In genomic region chr9:56418738-56419239, GRCm38 (mm10) we compare ENCODE assay signal across 8 mouse cellular contexts. TPM values are rescaled to one million over a fixed set of nuclear protein-coding genes. Genes with fewer than 3 reads are reported as not detected.
DNase-seq lines count a peak whose midpoint lies in the region; ATAC-seq lines count a peak whose summit lies in the region.

No protein-coding gene starts in this region.

- H3K4me1 ChIP-seq in heart, embryonic 14.5 days (ENCODE audit: control insufficient read depth in 2 of 2, insufficient read depth in 2 of 2, low read length in 2 of 2): peaks cover 3 to 43% of the 10 kb centered on the region in 2 experiments
- peaks cover 48% of the 10 kb centered on the region for H3K4me1 ChIP-seq in liver, embryonic 13.5 days (replicated peaks)

- WGBS in heart, embryonic 14.5 days: under 1% methylated on average over 11 of the region's 11 CpGs
- under 1% methylated on average over 11 of the region's 11 CpGs for WGBS in liver, embryonic 13.5 days (ENCODE audit: insufficient replicate concordance)

- H3K9me3 ChIP-seq in heart, embryonic 14.5 days (ENCODE audit: control insufficient read depth, low read length): no peaks in the 10 kb centered on the region
- no peaks in the 10 kb centered on the region for H3K9me3 ChIP-seq in liver, embryonic 13.5 days (replicated peaks)

- ATAC-seq in erythroblast, adult 5-6 weeks (replicated peaks; ENCODE audit: low FRiP score, poor library complexity, severe bottlenecking): peak; percentile 50
- ATAC-seq in heart, embryonic 14.5 days (ENCODE audit: insufficient number of reproducible peaks, insufficient read depth, low FRiP score, low read depth): no peak; the same call in 1 of the 2 replicates
- ATAC-seq in liver, embryonic 13.5 days (ENCODE audit: low read depth): no peak; the same call in 1 of the 2 replicates

- DNase-seq in B cell, adult 2 months: peak; percentile 92 to 95
- DNase-seq in adrenal gland, postnatal 4 days (ENCODE audit: low spot score in 2 of 2): peak; percentile 41 to 70
- peak; percentile 84 for DNase-seq in kidney, postnatal 14 days
- peak; percentile 56 for DNase-seq in liver, embryonic 13.5 days
- DNase-seq in natural killer cell, adult 2 months (ENCODE audit: low spot score in 2 of 2): peak; percentile 97 to 98
- peak; percentile 91 for DNase-seq in telencephalon, adult 2 months (ENCODE audit: low read depth, low spot score)

- peak overlapping the region; percentile 72 to 97 for H3K4me3 ChIP-seq in heart, embryonic 14.5 days (ENCODE audit: control insufficient read depth in 1 of 2, insufficient read depth in 1 of 2, low read depth in 1 of 2, low read length in 2 of 2)
- H3K4me3 ChIP-seq in liver, embryonic 13.5 days (replicated peaks): peak overlapping the region; percentile 84

- no peaks in the 10 kb centered on the region for H3K36me3 ChIP-seq in heart, embryonic 14.5 days (ENCODE audit: control insufficient read depth, insufficient read depth, low read length)
- H3K36me3 ChIP-seq in liver, embryonic 13.5 days: no peaks in the 10 kb centered on the region

- H3K4me2 ChIP-seq in heart, embryonic 14.5 days (ENCODE audit: low read length): peak overlapping the region; percentile 86
- peak overlapping the region; percentile 98 for H3K4me2 ChIP-seq in liver, embryonic 13.5 days

- H3K27me3 ChIP-seq in heart, embryonic 14.5 days (ENCODE audit: control insufficient read depth, insufficient read depth, low read length): no peaks in the 10 kb centered on the region
- no peaks in the 10 kb centered on the region for H3K27me3 ChIP-seq in liver, embryonic 13.5 days

- H3K27ac ChIP-seq in heart, embryonic 14.5 days (replicated peaks in 1 of 2; ENCODE audit: control insufficient read depth in 1 of 2, insufficient read depth in 1 of 2, low read depth in 2 of 2, low read length in 2 of 2): peak overlapping the region; percentile 91 to 98
- H3K27ac ChIP-seq in liver, embryonic 13.5 days: peak overlapping the region; percentile 86

- peak overlapping the region; percentile 72 for H3K9ac ChIP-seq in heart, embryonic 14.5 days (ENCODE audit: low read length)
- H3K9ac ChIP-seq in liver, embryonic 13.5 days: peak overlapping the region; percentile 83

RNA-seq across cellular contexts. Expression of gene Hmg20a, which starts 0.4 kb away (rescaled TPM):
- total RNA-seq in adrenal gland, postnatal 4 days (2021): 10 to 100 TPM; 55.8 to 59.0 TPM
- total RNA-seq in erythroblast, adult 5-6 weeks (2015; ENCODE audit: low replicate concordance): 6.7 and 9.0 TPM in 2 replicates
- total RNA-seq in erythroblast, adult 5-6 weeks (2017; ENCODE audit: low replicate concordance): 7.0 and 9.4 TPM in 2 replicates
- 58.5 and 62.2 TPM in 2 replicates for polyA plus RNA-seq in heart, embryonic 14.5 days (2014; fragmentation: Nextera tagmentation; extraction: Ambion mirVana)
- polyA plus RNA-seq in liver, embryonic 13.5 days (2015; fragmentation: Nextera tagmentation; extraction: Ambion mirVana): 13.2 and 16.7 TPM in 2 replicates

RNA-seq across cellular contexts. Expression of gene Peak1, which starts 0.9 kb away (rescaled TPM):
- total RNA-seq in adrenal gland, postnatal 4 days (2021): 10 to 100 TPM; 52.5 to 54.8 TPM
- 1.3 and 3.8 TPM in 2 replicates for total RNA-seq in erythroblast, adult 5-6 weeks (2015; ENCODE audit: low replicate concordance)
- total RNA-seq in erythroblast, adult 5-6 weeks (2017; ENCODE audit: low replicate concordance): 1.4 and 2.2 TPM in 2 replicates
- 18.8 and 22.4 TPM in 2 replicates for polyA plus RNA-seq in heart, embryonic 14.5 days (2014; fragmentation: Nextera tagmentation; extraction: Ambion mirVana)
- 2.3 and 3.2 TPM in 2 replicates for polyA plus RNA-seq in liver, embryonic 13.5 days (2015; fragmentation: Nextera tagmentation; extraction: Ambion mirVana)

Comparison
In these comparisons a context has a peak if more than half of its experiments do, and no peak if none do; other contexts are left out.
1. RNA of gene Hmg20a, which starts 0.4 kb away (total RNA-seq): 55.8 to 59.0 TPM in adrenal gland, postnatal 4 days; 6.7 to 9.4 TPM in erythroblast, adult 5-6 weeks; every median in the first group is over 4 times any median in the second.
2. RNA of gene Peak1, which starts 0.9 kb away (total RNA-seq): 52.5 to 54.8 TPM in adrenal gland, postnatal 4 days; 1.3 to 3.8 TPM in erythroblast, adult 5-6 weeks; every median in the first group is over 10 times any median in the second.
3. Peak in every context shown above with its lines, with median percentiles within 50 percentile points of each other: DNase-seq.